Mouse (Mus musculus): ENCODE measurements at regions not wholly inside any gene's neighbourhood (a gene's known extent, or its start where the extent isn't known, plus 50 kb on each side); places are given as distances from the start of the nearest gene placed in this dataset.

DNA sequence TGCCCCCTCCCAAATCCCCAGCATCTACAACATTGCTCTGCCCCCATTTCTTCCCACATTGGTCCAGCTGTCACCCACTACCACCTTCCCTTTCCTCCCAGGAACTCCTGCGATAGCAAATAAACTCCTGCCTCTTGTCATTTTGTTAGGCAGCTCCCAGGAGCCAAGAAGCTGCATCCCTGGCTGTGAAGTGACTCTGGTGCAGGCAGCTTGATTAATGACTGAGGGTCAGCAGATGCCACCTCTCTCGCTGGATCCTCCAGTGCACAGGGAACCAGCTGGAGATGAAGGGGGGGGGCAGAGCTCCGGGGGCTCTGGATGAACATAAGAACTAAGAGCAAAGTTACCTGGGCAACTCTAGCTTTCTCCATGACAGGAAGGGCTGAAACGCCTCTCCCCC is 235.2 kb downstream of the Gm45692 start:
- DNase-seq (ENCODE audit: low spot score) = no peak

DNA sequence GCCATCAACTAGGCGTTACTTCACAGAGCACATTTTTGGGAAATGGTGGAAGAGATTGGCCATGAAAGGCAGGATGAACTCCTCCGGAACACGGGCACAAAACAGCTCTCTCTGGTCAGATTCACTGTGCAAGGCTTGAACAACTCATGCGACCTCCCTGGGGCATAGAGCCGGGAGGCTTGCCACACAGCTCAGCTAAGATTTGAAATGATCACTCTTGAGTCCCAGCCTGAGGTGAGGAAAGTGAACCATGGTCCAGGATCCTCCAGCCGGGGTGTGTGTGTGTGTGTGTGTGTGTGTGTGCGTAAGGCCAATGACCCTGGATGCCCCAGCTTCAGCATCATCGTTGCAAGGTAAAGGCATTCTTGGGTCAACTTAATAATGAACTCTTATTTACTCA is 237.5 kb downstream of the Gm45692 start:
- DNase-seq (ENCODE audit: low spot score) = no peak

DNA sequence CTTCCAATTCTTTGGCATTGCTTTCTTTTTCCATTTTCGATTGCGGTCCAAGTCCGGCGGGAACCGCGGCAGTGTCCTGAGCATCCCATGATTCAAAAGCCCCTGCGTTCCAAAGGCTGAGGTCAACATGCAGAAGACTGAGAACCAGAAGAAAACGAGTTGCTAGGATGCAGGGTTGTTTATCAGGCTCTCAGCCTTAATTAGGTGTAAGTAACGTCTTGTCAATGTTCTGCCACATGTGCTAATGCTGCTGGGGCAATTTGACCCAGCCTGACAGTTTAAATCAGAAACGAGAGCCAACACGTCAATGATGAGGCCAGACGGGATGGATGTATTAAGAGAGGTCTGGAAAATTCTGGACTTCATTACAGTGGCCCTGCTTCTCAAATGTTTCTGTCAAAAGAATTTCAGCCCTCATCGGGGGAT is 239.4 kb downstream of the Gm45692 start:
- no peak for DNase-seq (ENCODE audit: low spot score)

DNA sequence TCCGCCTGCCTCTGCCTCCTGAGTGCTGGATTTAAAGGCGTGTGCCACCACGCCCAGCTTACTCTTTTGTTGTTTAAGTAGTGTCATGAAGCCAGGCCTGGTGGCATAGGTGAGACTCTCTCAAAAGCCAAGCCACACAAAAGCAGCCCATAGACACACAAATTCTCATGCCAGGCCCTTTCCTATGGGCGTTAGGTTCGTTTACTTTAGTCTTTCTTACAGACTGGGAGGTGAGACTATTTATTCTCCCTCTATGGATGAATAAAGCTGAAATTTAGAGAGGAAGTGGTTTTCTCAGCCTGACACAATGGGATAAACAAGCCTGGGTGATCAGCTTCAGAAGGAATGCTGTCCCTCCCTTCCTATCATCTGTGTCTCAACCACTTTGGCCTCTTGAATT is 243.0 kb downstream of the Gm45692 start:
- DNase-seq (ENCODE audit: low spot score) = no peak

DNA sequence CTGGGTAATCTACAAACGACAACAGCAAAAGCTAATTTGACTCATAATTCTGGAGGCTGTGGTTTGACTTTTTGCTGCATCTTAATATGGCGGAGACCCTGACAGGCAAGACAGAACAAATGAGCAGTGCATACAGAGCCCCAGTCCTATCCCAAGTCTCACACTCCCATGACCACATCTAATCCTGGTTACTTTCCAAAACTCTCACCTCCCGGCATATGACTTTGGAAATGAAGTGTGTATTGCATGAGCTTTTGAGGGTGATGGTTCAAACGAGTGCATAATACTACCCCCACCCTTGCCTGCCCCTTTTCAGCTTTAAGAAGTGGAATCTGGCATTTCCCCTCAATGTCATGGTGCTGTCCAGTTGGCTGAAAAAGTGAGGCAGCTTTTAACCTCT is 244.3 kb downstream of the Gm45692 start:
- DNase-seq (ENCODE audit: low spot score) = no peak

DNA sequence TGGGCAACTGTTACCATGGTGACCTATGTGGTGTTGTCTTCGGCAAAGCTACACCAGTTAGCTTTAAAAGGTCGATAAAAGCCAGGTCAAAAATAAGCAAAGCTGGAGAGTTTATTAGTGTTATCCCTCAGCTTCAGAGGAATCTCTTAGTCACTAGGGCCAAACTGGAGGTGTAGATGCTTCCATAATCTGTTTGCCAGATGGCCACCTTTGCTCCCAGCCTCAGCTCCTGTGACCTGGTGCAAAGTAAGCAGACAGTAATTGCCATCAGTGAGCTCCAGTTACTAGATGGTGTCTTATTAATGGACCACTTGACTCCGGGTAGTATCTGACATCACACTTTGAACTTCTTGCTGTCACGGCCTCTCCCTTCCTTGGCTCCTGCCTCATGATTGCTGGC is 245.3 kb downstream of the Gm45692 start:
- no peak for DNase-seq (ENCODE audit: low spot score)

DNA sequence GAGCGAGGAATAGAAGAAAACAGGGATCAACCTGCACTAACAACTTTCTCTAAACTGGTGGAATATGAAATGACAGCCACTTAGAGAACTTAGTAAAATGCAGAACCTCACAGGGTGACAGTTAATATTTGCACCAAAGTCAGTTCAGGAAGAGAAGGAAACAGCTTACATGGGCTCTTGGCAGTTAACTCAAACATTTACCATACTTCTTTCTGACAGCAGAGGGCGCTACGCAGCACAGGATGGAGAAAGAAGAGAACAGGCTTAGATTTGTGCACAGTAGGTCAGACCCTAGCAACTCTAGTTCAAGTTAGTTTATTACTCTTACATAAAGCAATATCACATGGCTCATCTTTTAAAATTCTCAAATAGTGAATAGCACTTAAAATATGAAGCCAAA is 261.3 kb downstream of the Gm45692 start:
- DNase-seq (ENCODE audit: low spot score) = peak; percentile 71

DNA sequence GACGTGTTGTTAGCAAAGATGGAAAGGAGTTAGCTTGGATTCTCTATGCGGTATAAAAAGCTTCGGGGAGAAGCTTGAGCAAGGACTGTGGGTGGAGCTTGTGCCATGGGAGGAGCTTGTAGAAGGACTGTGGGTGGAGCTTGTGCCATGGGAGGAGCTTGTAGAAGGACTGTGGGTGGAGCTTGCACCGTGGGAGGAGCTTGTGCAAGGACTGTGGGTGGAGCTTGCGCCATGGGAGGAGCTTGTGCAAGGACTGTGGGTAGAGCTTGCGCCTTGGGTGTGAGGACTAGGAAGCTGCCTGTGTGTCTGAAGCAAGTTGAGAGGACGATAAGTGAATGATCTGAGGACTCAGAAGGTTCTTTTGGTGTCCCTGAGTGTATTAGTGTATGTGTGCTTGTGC is 263.1 kb downstream of the Gm45692 start:
- no peak for DNase-seq (ENCODE audit: low spot score)

DNA sequence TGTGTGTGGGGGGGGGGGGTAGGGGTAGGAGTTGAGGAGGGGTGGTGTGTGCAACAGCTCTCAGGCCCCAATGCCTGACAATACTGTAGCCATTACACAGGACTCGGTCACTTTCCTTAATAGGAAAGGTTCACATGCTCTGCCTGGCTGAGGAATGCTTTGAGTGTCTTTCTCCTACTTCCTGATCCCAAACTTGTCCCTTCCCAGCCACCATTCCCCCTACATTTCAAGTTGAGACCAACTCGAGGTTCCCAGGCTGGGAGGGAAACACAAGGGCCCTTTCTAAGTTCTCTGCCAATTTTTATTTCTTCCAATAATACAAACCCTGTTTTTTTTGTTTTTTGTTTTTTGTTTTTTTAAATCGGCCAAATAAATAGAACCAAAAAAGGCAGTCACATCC is 264.6 kb downstream of the Gm45692 start:
- DNase-seq (ENCODE audit: low spot score) = no peak

DNA sequence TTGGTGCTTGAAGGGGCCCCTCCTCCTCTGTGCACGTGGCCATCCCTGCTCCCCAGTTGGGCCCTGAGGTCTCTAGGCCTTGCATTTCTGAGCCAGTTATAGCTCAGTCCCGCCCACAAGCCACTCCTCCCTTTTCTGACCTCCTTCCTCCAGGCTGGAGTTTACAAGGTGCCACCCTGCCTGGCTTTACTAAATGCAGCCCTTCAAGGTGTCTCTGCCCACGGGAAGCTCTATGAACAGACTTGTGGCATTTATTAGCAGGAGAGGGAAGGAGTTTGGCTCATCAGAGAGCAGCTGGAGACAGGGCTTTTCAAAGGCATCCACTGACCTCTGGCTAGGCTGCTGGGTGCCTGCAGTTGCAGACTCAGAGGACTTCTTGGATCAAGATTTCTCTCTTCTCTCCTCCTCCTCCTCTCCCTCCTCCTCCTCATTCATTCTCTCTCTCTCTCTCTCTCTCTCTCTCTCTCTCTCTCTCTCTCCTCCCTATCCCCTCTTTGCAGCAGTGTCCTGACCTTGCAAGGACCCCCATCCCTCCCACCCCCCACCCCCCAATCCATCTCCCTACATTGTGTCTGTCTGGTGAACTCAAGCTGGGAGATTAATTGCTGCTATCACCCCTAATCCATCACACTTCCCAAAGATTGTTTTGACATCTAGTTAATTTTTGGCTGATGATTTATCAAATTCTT is 265.1 kb downstream of the Gm45692 start:
- no peak for DNase-seq (ENCODE audit: low spot score)

DNA sequence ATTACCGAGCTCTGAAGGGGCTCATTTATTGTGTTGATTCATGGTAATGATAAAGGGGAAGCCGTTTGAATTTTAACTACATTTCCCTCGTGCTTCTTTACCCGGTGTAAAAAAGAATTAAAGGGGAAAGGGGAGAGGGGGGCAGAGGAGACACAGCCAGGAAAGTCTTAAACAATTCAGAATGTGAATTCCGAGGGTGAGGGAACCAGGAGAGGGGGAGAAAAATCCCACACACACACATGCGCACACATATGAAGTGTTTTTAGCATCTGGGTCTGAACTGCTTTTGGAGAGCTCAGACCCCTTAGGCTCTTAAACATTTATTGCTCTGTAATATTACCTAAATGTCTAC is 265.6 kb downstream of the Gm45692 start:
- no peak for DNase-seq (ENCODE audit: low spot score)

DNA sequence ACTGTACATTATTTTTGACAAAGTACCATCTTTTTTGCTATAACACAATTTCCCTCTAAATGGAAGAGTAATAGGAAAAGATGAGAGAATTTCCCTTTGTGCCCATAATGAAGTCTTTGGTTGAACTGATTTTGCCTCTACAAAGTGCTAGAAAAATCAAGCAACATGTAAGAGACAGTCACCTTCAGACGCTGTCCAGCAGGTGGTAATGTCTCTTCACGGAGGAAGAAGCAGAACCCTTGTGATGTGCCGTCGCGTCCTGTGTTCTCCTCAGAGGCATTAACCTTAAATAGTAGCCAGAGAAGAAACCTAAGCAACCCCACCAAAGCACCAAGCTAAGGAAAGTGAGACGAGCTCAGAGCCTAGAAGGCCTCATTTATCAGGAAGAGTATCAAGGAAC is 275.7 kb downstream of the Gm45692 start:
- no peak for DNase-seq (ENCODE audit: low spot score)

DNA sequence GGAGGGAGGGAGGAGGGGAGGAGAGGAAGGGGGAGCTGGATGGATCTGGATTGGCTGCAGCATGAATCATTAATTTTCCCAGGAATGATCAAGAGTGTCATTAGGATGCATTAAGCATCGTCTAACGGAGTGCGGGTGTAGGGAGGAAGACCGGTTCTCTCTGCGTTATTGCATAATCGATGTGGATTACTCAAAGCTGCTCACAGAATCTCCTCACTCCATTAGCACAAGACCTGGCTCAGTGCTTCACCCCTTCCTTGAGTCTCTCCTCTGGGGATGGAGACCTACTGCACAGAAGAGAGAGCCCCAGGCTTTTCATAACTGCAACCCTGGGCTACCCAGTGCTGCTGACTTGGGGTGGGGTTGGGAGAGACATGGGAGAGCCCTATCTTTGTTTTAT is 300.7 kb downstream of the Gm45692 start:
- DNase-seq (ENCODE audit: low spot score) = no peak

DNA sequence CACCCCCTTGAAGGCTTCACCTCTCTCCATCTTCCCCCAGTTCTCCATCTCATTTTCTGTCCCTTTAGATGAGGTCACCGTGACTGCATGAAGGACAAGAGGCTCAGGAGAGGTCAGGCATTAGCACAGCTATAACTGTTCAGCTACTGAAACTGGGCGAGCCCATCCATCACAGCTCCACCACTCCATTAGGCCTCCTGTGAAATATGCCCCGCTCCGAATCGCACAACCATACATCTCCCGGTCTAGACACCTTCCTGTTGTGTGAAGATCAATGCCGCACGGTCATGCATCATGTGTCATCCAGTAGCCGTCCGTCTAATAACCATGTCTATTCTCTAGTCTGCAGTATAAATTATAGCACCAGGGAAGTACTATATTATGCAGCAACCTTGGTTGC is 301.2 kb downstream of the Gm45692 start:
- DNase-seq (ENCODE audit: low spot score) = no peak

DNA sequence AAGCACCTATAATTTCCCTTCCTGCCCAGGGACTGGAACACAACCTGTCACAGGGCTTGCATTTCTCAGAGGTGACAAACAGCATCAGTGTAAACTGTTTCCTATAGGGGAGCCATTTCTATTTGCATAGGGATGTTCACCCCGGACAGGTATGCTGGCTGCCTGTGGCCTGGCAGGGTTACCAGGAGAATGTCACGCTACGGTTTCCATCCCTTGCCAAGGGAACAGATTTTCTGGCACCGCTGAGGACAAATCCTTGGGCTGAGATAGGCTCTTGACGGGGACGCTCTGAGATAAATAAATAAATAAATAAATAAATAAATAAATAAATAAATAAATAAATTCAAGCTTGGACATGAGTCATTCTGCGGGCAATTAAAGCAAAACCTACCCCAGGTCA is 308.0 kb downstream of the Gm45692 start:
- no peak for DNase-seq (ENCODE audit: low spot score)

DNA sequence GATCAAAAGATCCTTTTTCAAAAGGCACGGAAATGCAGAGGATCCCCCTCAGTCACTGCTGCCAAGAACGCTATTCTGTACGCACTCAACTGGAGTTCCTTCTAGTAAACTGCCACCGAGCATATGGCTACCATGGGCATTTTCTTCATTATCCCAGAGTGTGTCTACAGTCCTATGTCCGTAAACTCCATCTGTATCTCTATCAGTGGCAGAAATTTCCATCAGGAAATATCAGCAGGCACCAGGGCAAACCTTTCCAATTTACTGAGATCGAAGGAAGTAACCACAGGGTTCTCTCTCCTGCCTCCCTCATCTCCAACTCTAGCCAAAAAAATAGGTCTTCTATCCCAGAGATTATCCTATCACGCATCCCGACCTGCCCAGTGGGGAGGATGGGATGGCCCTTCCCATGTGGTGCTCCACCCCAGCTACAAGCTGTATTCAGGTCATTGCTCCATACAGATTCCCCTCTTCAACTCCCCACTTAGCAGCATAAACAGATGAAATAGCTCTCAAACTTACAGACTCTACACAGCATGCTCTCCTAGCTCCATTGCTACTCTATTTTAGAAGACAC is 310.5 kb downstream of the Gm45692 start:
- DNase-seq (ENCODE audit: low spot score) = no peak

DNA sequence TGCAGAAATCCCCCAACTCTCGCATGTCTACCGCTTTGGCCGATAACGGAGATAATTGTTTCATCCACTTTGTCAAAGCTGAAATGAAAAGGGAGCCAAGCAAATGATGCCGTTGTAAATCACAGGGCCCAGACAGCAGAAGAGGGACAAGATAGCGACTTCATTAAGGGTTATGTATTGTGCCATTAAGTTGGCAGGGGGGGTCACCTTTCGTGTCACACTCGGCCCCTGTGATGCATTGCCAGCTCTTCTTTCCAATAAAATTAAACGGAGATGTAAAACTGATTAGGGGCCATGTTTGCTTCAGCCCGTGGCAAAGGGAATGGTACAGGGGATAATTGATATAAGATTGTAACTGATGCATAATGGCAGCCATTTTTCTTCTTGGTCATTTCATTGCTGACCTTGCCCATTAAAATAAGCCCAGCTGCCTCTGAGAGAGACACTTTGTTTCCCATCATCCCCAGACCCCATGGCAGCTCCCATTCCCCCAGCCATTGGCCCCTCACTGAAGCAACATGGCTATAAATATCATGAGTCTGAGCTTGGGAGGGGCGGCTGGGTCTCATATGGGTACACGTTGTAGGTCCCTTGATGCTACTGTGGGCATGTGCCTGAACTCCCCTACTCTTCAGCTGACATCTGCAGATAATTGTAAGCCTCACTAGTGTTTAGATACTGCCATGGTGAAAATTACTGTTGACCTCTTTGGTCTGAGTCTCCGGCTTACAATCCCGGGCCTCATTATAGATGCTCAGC is 313.0 kb downstream of the Gm45692 start:
- DNase-seq (ENCODE audit: low spot score) = no peak

DNA sequence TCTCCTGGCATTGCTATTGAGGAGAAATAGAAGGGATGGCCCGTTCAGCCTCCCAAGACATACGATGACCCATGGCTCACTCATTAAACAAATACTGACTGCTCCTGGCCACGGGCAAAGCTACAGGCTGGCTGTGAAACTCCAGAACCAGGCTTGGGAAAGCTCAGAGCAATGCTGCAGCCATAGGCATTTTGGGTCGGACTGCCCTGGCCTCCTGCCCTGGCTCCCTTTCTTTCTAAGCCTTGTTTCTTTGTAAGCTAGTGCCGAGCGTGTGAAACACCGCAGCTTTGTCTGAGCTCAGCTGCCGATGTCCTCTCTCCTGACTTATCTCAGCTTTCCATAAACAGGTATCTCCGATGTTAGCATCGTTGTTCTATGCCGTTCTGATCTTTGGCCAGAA is 316.9 kb downstream of the Gm45692 start:
- no peak for DNase-seq (ENCODE audit: low spot score)

DNA sequence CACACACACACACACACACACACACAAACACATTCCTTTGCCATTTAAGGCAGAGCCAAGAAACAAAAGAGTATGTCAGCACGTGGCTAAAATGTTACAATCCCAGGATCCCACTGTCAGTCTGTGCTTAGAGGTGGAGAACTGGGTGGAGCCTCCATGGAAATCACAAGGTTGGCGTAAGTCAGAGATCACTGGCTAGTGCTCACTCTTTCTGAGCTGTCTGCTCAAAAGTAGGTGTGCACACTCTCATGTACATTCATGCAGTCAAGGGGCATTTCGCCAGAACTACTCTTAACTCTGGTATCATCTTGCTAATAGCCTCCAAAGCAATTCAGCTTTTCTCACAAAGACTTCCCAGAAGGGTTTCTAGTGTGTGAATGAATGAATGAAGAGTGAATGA is 318.2 kb downstream of the Gm45692 start:
- DNase-seq (ENCODE audit: low spot score) = no peak

DNA sequence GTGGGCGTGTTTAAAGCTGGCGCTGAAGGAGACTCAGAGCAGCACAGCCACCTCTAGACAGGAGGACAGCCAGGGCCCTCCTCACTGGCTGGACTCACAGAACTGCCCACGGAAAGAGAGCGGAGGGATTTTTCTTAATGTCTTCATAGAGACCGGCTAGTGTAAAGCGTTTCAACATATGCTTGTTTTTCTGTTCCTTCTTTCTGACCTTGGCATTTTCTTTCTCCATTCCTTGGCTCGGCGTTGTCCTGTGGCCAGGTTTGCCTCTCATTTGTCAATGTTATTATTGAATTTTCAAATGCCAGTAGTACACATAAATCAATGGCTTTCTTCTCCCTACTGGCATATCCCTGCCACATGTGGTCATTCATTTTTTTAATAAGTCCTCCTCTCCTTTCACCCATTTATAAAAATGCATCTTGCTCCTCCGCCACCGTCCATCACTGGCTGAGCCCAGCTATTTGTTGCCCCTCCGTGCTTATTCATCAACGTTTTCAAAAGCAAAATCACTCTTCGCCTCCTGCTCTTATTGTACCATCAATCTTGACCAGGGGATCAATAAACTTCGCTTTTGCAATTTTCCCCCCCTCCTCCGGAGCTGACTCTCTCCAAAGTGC is 319.0 kb downstream of the Gm45692 start:
- no peak for DNase-seq (ENCODE audit: low spot score)

DNA sequence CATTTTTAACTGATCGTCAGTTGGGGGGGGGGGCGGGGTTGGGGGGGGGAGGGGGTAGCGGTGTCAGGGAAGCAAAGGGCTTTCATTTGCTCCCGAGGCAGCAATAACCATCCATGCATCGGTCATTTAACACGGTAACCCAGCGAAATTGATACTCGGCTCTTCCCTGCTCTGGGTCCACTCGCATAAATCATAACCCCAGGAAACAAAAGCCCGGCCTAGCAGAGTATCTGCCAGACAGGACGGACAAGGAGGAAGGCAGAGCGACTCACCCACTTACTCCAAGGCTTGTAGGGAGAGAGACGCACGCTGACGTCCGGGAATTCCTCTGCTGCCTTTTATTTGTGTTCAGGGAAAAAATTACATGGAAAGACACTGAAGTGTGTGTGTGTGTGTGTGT is 319.5 kb downstream of the Gm45692 start:
- no peak for DNase-seq (ENCODE audit: low spot score)

DNA sequence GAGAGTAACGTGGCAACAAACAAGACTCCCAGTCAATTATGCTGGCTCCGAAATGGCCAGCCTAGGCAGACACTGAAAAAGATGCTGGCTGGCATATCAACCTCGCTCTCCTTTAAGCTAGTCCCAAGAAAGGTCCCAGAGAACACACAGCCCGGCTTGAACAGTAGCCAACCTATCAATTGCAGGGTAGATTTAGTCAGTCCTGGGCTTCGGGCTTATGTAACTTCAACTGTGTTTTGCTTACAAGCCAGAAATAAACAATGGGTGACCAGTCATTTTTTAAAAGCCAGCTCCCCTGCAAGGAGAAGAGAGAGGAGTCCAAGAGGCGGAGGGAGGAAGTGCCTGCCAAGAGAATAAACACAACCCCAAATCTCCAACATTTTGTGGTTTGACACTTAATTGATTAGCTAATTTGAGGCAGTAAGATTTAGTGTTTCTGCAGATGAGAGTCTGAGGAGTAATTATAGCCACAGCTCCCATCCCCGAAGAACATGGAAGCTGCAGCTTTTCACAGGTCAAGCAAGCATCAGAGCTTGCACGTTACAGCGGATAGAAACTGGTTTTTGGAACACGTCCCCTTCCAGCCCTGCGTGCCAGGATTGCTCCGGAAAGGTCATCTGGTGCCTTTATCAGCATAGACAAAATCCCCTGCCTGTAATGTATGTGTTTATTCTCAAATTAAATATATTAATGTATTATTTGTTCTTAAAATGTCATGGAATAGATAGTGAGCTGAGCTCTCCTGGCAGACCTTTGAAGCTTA is 322.1 kb downstream of the Gm45692 start:
- DNase-seq (ENCODE audit: low spot score) = no peak
